Mouse (Mus musculus): ENCODE data around the gene Tjp3.

Tjp3 gene

GRCm38 (mm10) chr10:81266211-81267105, 24.9 kb downstream of the Tjp3 start, which contains the start of the genes Mrpl54 and Apba3:
Gene Mrpl54, minus strand, starts transcription at chr10:81266934.
Gene Apba3, plus strand, starts transcription at chr10:81266960.
- DNase-seq (ENCODE audit: low spot score in 2 of 2): peak; percentile 93 to 95

- no peak for DNase-seq (ENCODE audit: low spot score in 2 of 2)
These were observed 25.8 kb downstream of the Tjp3 start for GRCm38 (mm10) chr10:81265540-81265939.

GRCm38 (mm10) chr10:81261025-81261424, 30.4 kb downstream of the Tjp3 start:
- DNase-seq (ENCODE audit: low spot score in 2 of 2): no peak

GRCm38 (mm10) chr10:81259225-81259884, 32.0 kb downstream of the Tjp3 start:
- DNase-seq (ENCODE audit: low spot score in 2 of 2): no peak

- DNase-seq (ENCODE audit: low spot score in 2 of 2): no peak
These were observed 34.0 kb downstream of the Tjp3 start for GRCm38 (mm10) chr10:81257158-81258039.

- DNase-seq (ENCODE audit: low spot score in 2 of 2): no peak
These were observed 36.5 kb downstream of the Tjp3 start for GRCm38 (mm10) chr10:81254886-81255285.

GRCm38 (mm10) chr10:81252424-81253419, 38.7 kb downstream of the Tjp3 start, which contains the start of gene Matk:
Gene Matk, plus strand, starts transcription at chr10:81252935.
- DNase-seq (ENCODE audit: low spot score in 2 of 2): peak; percentile 70 to 84

GRCm38 (mm10) chr10:81249442-81249841, 41.9 kb downstream of the Tjp3 start:
- no peak for DNase-seq (ENCODE audit: low spot score in 2 of 2)

GRCm38 (mm10) chr10:81247804-81248203, 43.6 kb downstream of the Tjp3 start:
- DNase-seq (ENCODE audit: low spot score in 2 of 2): no peak

GRCm38 (mm10) chr10:81245166-81245565, 46.2 kb downstream of the Tjp3 start:
- no peak for DNase-seq (ENCODE audit: low spot score in 2 of 2)

- peak in 1 of 2 experiments; percentile 78 for DNase-seq (ENCODE audit: low spot score in 2 of 2)
These were observed 46.8 kb downstream of the Tjp3 start for GRCm38 (mm10) chr10:81244595-81244994.

- no peak for DNase-seq (ENCODE audit: low spot score in 2 of 2)
These were observed 47.2 kb downstream of the Tjp3 start for GRCm38 (mm10) chr10:81244146-81244545.

- no peak for DNase-seq (ENCODE audit: low spot score in 2 of 2)
These were observed 49.4 kb downstream of the Tjp3 start for GRCm38 (mm10) chr10:81242021-81242420.

GRCm38 (mm10) chr10:81240876-81241275, 50.5 kb downstream of the Tjp3 start:
- DNase-seq (ENCODE audit: low spot score in 2 of 2): no peak

GRCm38 (mm10) chr10:81238618-81239017, 52.8 kb downstream of the Tjp3 start:
- no peak for DNase-seq (ENCODE audit: low spot score in 2 of 2)

- no peak for DNase-seq (ENCODE audit: low spot score in 2 of 2)
These were observed 54.7 kb downstream of the Tjp3 start for GRCm38 (mm10) chr10:81236471-81237268.

- no peak for DNase-seq (ENCODE audit: low spot score in 2 of 2)
These were observed 57.2 kb downstream of the Tjp3 start for GRCm38 (mm10) chr10:81234206-81234605.

GRCm38 (mm10) chr10:81233226-81233585, 58.2 kb downstream of the Tjp3 start:
- DNase-seq (ENCODE audit: low spot score in 2 of 2): no peak

GRCm38 (mm10) chr10:81232580-81233225, 58.7 kb downstream of the Tjp3 start, which contains the start of gene Zfr2:
Gene Zfr2, plus strand, starts transcription at chr10:81233155.
- peak; percentile 86 to 93 for DNase-seq (ENCODE audit: low spot score in 2 of 2)

Data from frontal cortex, postnatal 25 days (tissue).